Mouse (Mus musculus): ENCODE results near the gene Cenpn. TPM values are rescaled to one million over a fixed set of nuclear protein-coding genes. Genes with fewer than 3 reads are reported as not detected.

The Cenpn gene
- total RNA-seq, 2 experiments from 2014 or later, result 8.7 to 8.9 TPM

Other genes starting within 250 kb of the Cenpn start
- gene Cdyl2, start 188.7 kb upstream of the Cenpn start, total RNA-seq (2021), result 10 to 100 TPM; 10.9 to 12.1 TPM
- gene Cmc2, start 275 bp upstream of the Cenpn start, total RNA-seq (2021), result 10 to 100 TPM; 24.9 to 25.4 TPM
- 10 to 100 TPM; 16.4 to 17.1 TPM for gene Atmin, start 21.7 kb downstream of the Cenpn start, total RNA-seq (2021)
- under 1 TPM; 0.18 to 0.34 TPM for gene 1700030J22Rik, start 57.2 kb downstream of the Cenpn start, total RNA-seq (2021)
- gene Gcsh, start 71.8 kb downstream of the Cenpn start, total RNA-seq (2021), result 10 to 100 TPM; 40.1 to 41.6 TPM
- under 1 TPM in 1 of 2 experiments, not detected in 1; 0.08 TPM for gene Pkd1l2, start 160.7 kb downstream of the Cenpn start, total RNA-seq (2021)
- gene Bco1, start 174.1 kb downstream of the Cenpn start, total RNA-seq (2021), result under 1 TPM; 0.20 to 0.41 TPM
- 1 to 10 TPM; 9.2 to 9.5 TPM for gene Gan, start 236.4 kb downstream of the Cenpn start, total RNA-seq (2021)